Mouse (Mus musculus) embryonic fibroblast, embryonic 13.5 days (primary cell): Measurements from ENCODE around the gene Cdh1.

Source experiments
- CTCF ChIP-seq: IDR thresholded peaks from 2 replicates; pipeline ENCODE4 v1.5.1; 2011; ENCODE audit warnings: mild to moderate bottlenecking, control low read depth, low read length, moderate library complexity, borderline replicate concordance; ENCODE audit not compliant: insufficient read depth
- POLR2A ChIP-seq: IDR thresholded peaks from 2 replicates; pipeline ENCODE4 v1.6.1; 2011; ENCODE audit warnings: low read depth, mild to moderate bottlenecking, control low read depth, low read length, moderate library complexity

GRCm38 (mm10) chr8:106614704-106615103 is 11.6 kb downstream of the Cdh1 start:
- TF ChIP-seq CTCF = no peak
- TF ChIP-seq POLR2A = no peak
